Mouse (Mus musculus): Measurements from ENCODE around the gene Cmtm3.
"Not testable (repeated sequence)": the region's sequence is repeated elsewhere in the genome, so short reads cannot be mapped to it uniquely, and the experiment has no call there.

DNA sequence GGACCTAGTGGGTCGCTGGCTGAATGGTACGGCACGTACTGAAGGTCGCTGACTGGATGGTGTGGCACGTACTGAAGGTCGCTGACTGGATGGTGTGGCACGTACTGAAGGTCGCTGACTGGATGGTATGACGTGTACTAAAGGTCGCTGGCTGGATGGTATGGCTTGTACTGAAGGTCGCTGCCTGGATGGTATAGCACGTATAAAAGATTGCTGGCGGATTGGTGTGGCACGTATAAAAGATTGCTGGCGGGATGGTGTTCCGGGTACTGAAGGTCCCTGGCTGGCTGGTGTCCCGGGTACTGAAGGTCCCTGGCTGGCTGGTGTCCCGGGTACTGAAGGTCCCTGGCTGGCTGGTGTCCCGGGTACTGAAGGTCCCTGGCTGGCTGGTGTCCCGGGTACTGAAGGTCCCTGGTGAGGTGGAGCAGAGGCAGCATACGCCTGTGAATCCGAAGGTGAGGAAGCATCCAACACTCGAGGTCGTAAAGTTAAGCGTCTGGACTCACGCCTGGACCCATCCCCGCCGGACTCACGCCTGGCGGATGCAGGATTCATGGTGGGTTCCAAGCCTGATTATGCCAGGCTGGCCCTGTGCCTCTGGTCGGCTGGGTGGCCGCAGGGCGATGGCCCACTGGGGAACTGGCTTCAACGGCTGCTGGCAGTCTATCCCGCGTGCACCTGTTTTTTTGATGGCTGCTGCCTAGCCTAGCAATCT, 29.6 kb upstream of the Cmtm3 start, which contains the start of the genes Gm45711 and Cmtm1:
- TF ChIP-seq CTCF, POLR2A (IDR thresholded peaks at IDR 0.05; ENCODE audit: extremely low read depth, insufficient read depth, low read length): not testable (repeated sequence)

All from cortical plate, adult 2 months (tissue).